Mouse (Mus musculus) adrenal gland, adult (tissue): ENCODE data around the gene Set.
"Not testable (repeated sequence)": the region's sequence is repeated elsewhere in the genome, so short reads cannot be mapped to it uniquely, and the experiment has no call there.

Source experiments
- DNase-seq, 2 experiments: peaks; one replicate each; pipeline ENCODE4 v3.0.0; 2022 to 2023; ENCODE audit warnings: low spot score in 1 of 2; ENCODE audit not compliant: inconsistent age in 2 of 2

Gene Set

DNA sequence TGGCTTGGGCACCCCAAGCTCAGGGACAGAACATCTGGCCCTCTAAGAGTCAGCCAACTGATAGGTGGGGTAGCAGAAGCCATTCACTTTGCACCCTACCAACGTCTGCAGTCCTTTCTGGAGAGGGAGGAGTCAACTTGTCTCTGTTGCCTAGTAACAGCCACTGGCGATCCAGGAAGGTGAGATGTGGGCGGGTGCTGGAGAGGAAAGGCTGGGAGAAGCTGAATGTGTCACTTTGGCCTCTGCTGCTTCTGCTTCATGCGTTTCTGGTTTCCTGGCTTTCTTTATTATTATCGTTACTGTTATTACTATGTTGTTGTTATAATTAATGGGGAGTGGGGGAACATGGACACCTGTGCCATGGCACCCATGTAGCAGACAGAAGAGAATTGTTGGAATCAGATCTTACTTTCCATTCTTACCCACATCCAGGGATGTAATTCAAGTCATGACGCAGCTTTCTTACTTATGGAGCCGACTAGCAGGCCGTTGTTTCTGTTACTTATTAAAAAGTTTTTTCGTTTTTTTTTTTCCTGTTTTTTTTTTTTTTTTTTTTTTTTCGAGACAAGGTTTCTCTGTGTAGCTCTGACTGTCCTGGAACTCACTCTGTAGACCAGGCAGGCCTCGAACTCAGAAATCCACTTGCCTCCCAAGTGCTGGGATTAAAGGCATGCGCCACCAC lies at the start of gene Set:
TSS of gene Set (plus strand) at position 156 of the 682 bp plus-strand sequence.
- DNase-seq: peak; percentile 74 to 82

DNA sequence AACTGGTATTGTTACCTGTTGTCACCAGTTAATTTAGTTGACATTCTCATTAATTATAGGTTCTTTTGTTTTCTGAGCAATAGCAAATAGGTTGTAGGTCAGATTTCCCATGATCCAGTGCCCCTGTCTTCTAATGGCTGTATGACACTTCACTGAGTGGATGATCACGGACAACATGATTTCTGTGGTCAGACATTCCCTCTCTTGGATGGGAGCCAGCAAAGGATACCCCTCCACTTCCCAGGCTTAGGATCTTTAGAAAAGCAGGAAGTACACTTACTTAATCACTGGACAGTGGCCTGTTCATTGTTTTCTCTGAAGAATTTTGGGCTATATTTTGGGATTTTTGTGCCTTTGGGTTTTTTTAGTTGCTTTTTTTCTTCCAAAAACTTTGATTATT lies 48.1 kb upstream of the Set start:
- DNase-seq: no peak

DNA sequence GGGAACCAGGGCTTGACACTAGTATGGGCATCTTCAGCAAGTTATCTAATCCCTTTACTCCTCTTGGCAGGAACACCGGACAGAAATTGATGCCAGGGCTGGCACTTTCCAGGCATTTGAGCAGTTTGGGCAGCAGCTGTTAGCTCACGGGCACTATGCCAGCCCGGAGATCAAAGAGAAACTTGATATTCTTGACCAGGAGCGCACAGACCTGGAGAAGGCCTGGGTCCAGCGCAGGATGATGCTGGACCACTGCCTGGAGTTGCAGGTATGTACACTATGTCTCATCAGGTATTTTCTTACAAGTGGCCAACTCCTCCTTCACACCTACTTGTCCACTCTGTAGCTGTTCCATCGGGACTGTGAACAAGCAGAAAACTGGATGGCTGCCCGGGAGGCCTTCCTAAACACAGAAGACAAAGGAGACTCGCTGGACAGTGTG lies 46.3 kb upstream of the Set start:
- DNase-seq: peak; percentile 48 to 81

DNA sequence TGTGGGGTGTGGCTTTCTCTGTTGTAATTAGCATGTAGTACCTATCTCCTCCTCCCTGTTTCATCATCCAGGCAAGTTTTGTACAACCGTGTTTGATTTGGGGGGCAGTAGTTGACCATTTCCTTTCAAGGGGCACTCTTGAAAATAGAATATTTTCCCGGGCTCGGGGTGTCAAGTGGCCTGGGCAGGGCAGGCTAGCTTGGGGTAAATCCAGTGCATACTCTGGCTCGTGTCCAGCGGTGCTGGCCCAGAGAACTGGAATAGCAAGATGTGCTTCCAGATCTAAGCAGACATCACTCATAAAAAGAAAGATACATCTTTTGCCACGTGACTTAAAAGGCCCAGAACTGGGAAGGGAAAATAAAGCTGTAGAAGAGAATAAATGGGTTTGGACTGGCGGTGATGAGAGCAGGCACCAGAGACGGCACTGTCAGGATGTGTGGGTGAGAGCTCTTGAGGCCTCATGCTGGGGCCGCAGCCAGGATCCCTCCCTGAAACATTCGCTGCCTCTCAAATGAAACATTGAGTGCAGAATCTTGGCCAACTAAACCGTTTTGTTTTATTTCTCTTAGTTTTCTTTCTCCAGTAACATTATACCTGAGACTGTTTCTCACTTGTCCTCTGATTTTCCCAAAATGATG lies 42.7 kb upstream of the Set start:
- DNase-seq: no peak

DNA sequence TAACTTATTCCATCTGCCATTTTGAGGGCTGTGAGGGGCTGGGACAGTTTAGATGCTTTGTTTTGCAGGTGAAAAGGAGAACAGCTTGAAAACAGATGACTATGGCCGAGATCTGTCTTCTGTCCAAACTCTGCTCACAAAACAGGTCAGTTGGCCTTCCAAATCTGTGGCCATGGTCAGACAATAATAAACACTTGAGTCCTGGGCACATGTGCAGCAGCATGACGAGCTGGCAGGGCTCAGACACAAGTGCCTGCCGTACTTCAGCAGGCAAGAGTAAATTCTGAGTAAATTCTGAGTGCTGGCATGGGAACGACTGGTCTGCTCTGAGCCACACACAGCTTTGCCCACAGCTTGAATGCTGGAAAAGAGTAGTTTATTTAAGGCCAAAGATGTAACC lies 31.7 kb upstream of the Set start:
- no peak for DNase-seq

DNA sequence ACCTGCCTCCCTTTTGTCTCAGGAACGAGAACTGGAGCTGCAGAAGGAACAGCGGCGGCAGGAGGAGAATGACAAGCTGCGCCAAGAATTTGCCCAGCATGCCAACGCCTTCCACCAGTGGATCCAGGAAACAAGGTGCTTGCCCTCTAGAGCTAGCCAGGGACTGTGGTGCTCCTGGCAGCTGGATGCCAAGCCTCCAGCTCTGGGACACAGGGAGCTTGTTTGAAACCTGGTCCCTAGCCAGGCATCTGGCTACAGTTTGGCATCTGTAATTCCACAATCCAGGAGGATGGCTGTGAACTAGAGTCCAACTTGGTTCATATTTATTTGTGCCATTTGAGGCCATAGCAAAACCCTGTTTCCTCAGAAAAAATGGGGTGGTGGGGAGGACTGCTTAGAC lies 30.2 kb upstream of the Set start:
- no peak for DNase-seq

DNA sequence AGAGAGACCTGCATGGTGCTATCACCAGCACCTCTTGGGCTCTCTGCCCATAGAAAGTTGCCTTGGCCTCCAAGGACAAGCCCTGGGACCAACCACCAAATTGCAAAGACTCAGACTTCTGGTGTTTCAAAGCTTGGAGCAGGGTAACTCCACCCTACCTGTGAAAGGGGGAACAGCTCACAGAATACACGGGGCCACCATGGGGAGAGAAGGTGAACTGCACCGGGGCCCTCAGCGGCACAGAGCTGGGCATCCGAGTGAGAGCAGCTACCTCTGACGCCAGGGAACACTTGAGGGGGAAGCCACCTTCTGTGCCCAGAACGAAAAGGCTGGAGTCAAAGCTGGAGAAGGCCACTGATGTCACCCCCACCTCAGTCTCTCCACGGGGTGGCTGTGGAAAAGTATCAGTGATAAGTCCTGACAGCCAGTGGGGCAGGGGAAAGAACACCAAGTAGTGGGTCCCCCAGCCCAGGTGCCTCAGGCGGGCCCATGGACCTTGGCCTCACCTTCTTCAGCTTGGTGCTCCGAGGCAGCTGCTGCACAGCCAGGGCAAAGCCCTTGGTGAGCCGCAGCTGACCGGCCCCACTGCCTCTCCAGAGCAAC lies 24.8 kb upstream of the Set start:
- DNase-seq: no peak

DNA sequence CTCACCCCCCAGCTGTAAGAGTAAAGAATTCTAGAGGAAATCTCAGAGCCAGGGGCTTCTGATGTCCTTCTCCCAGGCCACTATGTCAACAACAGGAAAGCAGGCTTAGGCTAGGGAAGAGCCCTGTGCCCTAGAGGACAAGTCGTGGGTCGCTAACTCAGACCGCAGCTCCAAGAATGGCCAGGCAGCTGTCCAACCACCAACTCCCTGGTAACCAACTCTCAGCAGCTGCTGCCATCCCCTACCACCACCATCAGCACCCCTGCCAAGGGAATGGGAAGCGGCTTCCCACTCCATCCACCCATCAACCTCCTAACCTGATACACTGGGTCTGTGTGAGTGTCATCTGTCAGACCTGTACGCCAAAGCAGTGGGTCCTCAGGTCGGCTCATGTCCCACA lies 24.2 kb upstream of the Set start:
- DNase-seq: no peak

DNA sequence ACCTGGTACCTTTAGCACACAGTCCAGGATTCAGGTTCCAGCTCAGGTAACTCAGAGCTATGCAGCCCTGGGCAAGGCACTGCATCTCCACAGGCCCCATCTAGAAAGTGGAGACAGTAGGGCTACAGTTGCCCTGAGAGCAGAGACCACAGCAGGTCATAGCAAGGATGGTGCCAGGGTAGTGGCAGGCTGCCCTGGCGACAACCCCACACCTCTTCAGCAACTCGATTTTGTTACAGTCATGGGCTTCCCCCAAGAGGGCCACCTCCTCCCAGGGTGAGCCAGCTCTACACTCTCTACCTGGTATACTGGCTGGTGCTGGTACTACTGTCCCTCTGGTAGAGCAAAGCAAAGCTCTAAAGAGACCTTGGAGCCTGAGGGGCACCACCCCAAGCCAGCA lies 19.4 kb upstream of the Set start:
- DNase-seq: no peak

DNA sequence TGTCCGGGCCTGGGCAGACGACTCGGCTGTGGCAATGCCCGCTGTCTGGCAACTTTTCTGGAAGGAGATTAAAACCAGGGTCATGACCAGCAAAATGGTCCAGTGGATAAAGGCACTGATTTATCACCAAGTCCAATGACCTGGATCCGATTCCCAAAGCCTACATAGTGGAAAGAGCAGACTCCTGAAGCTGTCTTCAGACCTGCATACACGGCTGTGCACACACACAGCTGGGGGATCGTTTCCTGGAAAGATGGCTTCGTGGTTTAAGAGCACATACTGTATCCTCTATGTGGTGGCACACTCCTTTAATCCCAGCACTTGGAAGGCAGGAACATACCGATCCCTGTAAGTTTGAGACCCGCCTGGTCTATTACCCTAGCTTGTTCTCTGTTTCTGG lies 18.8 kb upstream of the Set start:
- DNase-seq: no peak

DNA sequence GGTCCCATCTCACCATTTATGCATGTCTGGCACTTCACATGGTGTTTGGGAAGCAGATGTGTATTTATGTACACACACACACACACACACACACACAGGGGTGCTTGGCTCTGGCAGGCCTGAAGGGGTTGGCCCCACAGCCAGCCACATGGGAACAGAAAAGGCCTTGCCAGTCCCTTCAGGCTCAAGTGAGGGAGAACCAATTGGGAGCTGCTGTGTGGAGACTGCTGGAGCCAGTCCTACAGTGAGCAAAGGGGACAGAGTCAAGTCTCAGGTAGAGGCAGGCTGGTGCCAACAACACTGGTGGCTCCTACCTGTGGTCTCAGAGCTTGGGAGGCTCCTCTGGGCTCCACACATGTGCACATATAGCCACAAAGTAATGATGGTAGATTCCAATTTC lies 17.5 kb upstream of the Set start:
- no peak for DNase-seq

DNA sequence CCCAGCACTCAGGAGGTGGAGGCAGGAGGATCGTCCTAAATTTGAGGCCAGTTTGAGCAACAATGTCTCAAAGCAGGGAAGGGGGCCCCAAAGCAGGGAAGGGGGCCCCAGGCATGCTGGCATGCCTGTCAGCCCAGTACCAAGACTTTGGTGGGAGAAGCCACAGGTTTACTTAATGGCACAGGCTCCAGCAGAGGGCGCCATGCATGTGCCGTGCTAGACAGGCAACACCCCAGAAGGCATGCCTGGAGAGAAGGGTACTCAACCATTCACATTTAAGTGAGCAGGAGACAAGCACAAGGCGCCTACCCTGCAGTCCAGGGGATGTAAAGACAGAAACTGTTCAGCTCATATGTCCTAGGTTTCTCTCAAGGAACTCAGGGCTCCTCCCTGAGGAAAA lies 14.7 kb upstream of the Set start:
- peak; percentile 79 to 92 for DNase-seq

DNA sequence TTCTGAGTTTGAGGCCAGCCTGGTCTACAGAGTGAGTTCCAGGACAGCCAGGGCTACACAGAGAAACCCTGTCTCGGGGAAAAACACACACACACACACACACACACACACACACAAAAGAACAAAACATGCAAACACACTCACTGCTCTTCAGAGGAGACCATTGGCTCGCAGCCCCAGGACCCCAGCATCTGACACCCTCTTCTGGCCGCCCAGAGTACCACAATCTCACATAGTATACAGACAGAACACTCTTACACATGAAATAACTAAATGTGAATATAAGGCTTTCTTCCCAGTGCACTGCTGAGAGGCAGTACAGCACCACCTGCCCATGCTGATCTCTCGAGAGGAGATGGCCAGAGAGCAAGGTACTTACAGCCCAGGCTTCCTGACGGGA lies 12.6 kb upstream of the Set start:
- DNase-seq: no peak

DNA sequence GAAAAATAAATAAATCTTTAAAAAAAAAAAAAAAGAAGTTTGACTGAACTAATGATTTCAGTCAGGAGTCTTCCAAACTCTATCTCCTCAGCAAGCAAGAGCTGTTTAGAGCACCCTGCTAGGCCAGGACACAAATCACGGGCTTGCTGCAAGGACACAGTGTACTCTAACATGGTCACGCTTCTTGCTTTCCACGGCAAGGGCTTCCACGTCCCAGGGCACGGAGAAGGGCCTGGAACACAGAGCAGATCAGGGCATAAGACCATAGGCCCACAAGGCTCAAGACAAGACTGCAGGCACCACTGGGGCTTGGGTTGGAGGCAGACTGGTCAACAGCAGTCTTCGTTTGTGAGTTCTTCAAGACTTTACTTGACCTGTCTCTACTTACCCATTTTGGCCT lies 10.1 kb upstream of the Set start:
- DNase-seq: no peak

DNA sequence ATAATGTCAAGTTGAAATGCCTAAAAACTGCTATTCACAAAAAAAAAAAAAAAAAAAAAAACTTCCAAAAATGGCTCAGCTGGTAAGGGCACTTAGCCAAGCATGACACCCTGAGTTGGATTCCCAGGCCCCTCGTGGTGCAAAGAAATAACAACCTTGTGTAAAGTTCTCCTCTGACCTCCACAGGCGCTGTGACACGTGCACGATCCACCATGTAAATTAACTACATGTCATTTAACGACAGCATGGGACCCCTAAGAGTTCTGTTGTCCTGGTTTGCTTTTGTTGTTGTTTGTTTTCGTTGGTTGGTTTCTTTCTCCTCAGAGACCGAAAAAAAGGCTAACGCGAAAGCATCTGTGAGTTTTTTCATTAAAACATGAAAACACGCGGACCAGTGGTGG lies 9.1 kb upstream of the Set start:
- DNase-seq: no peak

DNA sequence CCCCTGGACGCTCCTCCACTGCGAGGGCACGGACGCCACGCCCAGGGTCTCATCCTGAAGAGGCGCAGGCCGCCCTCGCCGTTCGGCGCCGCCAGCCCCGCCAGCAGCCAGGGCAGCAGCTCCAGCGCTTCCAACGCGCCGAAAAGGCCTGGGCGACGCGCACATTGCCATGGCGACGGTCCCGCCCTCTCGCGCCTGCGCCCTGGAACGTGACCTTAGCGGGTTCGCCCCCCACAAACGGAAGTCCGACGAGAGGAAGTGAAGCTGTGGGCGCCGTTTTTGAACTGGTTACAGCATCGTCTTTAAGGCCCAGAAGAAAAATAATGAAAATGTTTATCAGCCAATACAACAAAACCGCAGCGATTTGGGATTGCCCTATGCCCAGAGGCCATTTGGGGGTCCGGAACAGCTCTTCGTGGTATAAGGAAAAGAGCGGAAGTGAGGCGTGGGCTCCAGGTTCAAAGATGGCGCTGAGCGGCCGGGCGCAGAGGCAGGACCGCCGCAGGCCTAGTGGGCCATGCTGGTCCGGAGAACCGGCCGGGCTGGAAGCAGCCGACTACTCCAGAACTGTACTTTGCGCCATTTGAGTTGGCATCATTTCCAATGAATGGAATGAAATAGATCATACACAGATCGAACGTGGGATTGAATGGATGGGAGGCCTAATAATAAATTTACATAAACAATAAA lies 8.3 kb upstream of the Set start, which contains the start of gene Wdr34:
TSS of gene Wdr34 (minus strand) at position 183 of the 690 bp plus-strand sequence.
- peak; percentile 98 to 99 for DNase-seq

DNA sequence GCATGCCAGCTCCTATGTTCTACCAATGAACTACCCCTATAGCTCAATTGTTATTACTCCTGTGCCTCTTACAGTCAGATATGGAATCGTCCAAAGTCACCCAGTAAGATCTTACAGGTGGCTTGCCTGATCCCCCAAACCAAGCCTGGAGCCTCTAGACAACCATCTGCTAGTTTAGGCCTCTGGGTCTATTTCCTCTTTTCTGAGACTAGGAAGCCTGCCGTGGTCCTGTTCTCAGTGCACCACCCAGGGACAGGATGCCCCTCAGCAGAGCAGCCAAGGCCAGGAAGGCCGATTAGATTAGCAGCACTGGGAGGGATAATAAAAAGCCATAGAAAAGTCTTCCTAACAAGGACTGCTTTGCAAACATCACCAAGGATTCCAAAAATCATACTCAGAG lies 7.3 kb upstream of the Set start:
- DNase-seq: no peak

DNA sequence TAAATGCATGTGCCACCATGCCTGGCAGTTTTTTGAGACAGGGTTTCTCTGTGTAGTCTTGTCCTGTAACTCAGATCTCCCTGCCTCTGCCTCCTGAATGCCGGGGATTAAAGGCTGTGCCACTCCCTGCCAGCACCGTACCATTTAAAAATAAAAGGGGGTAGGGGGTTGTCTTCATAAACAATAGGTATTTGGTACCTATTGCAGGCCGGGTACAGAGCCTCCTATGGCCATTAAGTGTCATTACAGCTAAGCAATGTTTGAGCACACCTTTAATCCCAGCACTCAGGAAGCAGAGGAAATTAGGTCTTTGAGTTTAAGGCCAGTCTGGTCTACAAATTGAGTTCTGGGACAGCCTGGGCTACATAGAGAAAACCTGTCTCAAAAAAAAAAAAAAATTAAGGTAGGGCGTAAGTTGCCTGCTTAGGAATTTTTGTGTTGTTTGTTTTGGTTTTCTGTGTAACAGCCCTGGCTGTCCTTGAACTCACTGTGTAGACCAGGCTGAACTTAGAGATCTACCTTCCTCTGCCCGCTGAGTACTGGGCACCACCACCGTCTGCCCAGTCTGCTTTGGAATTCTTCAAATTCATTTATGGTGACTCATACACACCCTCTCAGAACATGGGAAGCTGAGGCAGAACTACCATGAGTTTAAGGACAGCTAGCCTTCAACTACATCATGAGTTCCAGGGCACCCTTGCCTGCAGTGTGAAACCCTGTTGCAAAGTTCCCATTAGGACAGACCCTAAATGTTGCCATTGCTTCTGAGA lies 5.0 kb upstream of the Set start:
- no peak for DNase-seq

DNA sequence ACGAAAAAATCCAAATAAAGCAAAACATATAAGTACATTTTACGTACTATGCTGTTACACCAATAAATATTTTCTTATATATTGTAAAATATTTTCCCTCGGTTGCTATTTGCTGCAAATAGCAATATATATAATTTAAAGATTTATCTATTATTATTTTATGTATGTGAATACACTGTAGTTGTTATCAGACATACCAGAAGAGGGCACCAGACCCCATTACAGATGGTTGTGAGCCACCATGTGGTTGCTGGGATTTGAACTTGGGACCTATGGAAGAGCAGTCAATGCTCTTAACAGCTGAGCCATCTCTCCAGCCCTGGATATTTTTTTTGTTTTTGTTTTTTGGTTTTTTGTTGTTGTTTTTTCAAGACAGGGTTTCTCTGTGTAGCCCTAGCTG lies 1.9 kb upstream of the Set start:
- not testable (repeated sequence) for DNase-seq

DNA sequence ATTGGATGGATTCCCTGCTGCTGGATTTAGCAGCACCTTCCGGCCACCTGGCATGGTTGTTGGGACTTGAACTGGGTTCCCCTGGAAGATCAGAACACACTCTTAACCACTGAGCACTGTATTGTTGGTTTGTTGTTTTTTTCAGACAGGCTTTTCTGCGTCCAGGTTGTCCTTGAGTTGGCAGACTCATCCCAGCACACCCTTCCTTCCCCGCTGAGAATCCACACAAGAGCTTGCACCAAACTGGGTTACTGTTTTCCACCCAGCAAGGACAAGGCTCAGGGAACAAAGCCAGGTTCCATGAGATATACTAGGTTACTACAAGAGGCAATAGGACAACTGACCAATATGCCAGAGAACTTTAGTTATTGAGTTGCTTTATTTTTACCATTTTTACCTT lies 442 bp upstream of the Set start:
- peak; percentile 55 to 83 for DNase-seq

DNA sequence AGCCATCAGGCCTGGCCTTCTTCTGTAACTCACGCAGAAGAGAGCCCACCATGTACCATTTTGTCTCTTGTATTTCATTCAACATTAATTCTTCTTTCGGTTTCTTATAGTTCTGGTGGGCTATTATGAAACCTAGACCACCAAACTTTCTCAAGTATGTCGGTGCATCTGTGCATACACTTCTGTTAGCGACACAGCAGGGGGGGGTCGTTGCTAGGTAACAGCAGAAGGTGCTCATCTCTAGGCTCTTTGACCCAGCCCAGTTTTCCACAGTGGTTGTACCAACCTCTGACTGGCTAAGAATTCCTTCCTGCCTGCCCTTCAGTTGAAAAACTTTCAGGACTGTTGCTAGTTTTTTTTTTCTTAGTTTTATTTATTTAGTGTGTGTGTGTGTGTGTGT lies 1.2 kb downstream of the Set start:
- no peak for DNase-seq
